Mouse (Mus musculus) C2C12 (cell line): ENCODE data around the gene Cdyl. TPM values are rescaled to one million over a fixed set of nuclear protein-coding genes. Genes with fewer than 3 reads are reported as not detected.

Source experiments
- H3K27me3 ChIP-seq: one replicate; pipeline ENCODE4 v1.6.1; 2011; ENCODE audit not compliant: control insufficient read depth, insufficient read depth, insufficient read length
- H3K36me3 ChIP-seq: one replicate; pipeline ENCODE4 v1.6.1; 2011; ENCODE audit not compliant: control insufficient read depth, insufficient read depth
- H3K4me3 ChIP-seq: one replicate; pipeline ENCODE4 v1.5.1; 2011; ENCODE audit warnings: mild to moderate bottlenecking, control low read depth; ENCODE audit not compliant: poor library complexity, insufficient read depth, severe bottlenecking
- H3K79me2 ChIP-seq: one replicate; pipeline ENCODE4 v1.6.1; 2011; ENCODE audit not compliant: control insufficient read depth, insufficient read depth
- H3K79me3 ChIP-seq: one replicate; pipeline ENCODE4 v1.6.1; 2011; ENCODE audit warnings: low read depth, control low read depth
- H3ac ChIP-seq: one replicate; pipeline ENCODE3; 2011; ENCODE audit warnings: low read depth; ENCODE audit not compliant: control insufficient read depth, insufficient read length
- CEBPB ChIP-seq: IDR thresholded peaks from one replicate; pipeline ENCODE4 v1.6.1; 2011; ENCODE audit warnings: low read depth, mild to moderate bottlenecking, control low read depth, moderate library complexity
- MAX ChIP-seq: IDR thresholded peaks from one replicate; pipeline ENCODE4 v1.6.1; 2011; ENCODE audit warnings: mild to moderate bottlenecking, control low read depth
- MYOG ChIP-seq: IDR thresholded peaks from one replicate; pipeline ENCODE4 v1.6.1; 2011; ENCODE audit not compliant: control insufficient read depth, insufficient read length; ENCODE audit errors: extremely low read depth
- USF1 ChIP-seq: IDR thresholded peaks from one replicate; pipeline ENCODE4 v1.6.1; 2011; ENCODE audit warnings: low read depth, mild to moderate bottlenecking, control low read depth, moderate library complexity
- polyA plus RNA-seq: library from polyadenylated mRNA; unstranded; fragments of >200 nt; fragmentation: generic; extraction: Trizol; gene quantifications from one replicate; pipeline ENCODE4 v1.2.1, GENCODE M21; 2012; ENCODE audit warnings: missing spikeins

The Cdyl gene
- polyA plus RNA-seq, 1 experiment, result 5.2 TPM

DNA sequence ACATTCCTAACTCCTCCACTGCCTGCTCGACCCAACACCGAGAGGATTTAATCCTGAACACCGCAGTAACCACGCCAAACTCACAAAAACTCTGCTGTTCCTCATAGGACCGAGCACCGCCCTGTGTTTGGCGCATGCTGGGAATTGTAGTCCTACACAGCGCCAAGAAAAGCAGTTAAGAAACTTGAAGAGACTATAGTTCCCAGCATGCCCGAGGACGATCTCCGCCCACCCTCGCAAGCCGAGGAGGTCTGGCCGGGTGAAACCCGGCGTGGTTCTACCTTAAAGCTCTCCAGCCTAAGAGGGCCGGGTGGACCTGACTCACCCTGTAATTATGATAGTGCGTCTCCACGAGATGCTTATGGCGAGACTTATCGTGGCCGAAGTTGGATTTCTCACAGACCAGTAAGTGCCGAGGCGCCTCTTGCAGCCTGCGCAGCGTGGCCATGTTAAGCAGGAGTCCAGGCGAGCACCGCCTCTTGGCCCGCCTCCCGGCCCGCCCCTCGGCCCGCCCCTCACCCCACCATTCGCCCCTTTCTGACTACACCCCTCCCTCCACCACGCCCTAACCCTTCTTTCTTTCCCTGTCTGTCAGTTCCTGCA lies 246.3 kb downstream of the Cdyl start, which contains the start of gene Rpp40:
Gene Rpp40, minus strand, starts transcription at position 481 of the 603 bp plus-strand sequence.
- no peaks in the 10 kb centered on the region for H3K79me2 ChIP-seq
- no peaks in the 10 kb centered on the region for H3K79me3 ChIP-seq
- H3K4me3 ChIP-seq, result peak within 1 kb of the TSS; percentile 50
- TF ChIP-seq MYOG, result no peak
- peak; percentile 25 for TF ChIP-seq MAX
- peaks cover 2% of the 10 kb centered on the region for H3K36me3 ChIP-seq
- peak within 1 kb of the TSS; percentile 83 for H3ac ChIP-seq
- no peaks in the 10 kb centered on the region for H3K27me3 ChIP-seq

DNA sequence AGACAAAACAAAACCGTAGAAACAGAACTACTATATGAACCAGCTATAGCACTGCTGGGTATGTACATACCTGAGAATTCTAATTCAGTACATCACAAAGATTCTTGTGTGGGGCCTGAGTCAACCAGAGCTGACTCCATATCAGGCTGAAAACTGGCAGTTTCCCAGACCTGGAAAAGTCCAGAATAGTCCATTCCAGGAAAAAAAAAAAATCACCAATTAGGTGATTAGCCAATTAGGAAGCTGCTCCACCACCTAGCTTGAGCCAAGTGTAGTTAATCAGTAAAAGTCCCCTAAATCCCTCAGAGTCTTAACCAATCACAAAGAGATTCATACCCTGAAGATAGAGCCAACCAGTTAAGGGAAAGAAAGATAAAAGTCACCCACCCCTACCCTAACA lies 251.8 kb downstream of the Cdyl start:
- Histone ChIP-seq H3K27me3 (no peaks in the 10 kb centered on the region), H3K36me3 (no peaks in the 10 kb centered on the region), H3K79me2 (no peaks in the 10 kb centered on the region), H3ac (no peak overlapping the region), H3K4me3 (no peak overlapping the region), H3K79me3 (no peaks in the 10 kb centered on the region)
- TF ChIP-seq MYOG (no peak), CEBPB (no peak), USF1 (no peak)

Other genes with a start within 250 kb of the Cdyl start
- gene Rpp40, start 246.5 kb downstream of the Cdyl start, polyA plus RNA-seq, result 14.9 TPM